Mouse (Mus musculus) heart, embryonic 11.5 days (tissue): ENCODE measurements at regions not wholly inside any gene's neighbourhood (a gene's known extent, or its start where the extent isn't known, plus 50 kb on each side); places are given as distances from the start of the nearest gene placed in this dataset.

Experiments used
- ATAC-seq: fragments of 200-750 bp; cut with Nextera tagmentation; replicated peaks from 2 replicates; pipeline ENCODE4 v1.8.0; 2017; ENCODE audit warnings: moderate library complexity; ENCODE audit not compliant: insufficient number of reproducible peaks, low FRiP score, low TSS enrichment
- H3K27ac ChIP-seq: fragments of 300-500 bp; sonication (generic); 2 replicates; pipeline ENCODE4 v1.5.1; 2014; ENCODE audit warnings: mild to moderate bottlenecking, low read depth, low read length
- H3K27me3 ChIP-seq: fragments of 300-500 bp; sonication (generic); 2 replicates; pipeline ENCODE4 v1.6.1; 2014; ENCODE audit warnings: mild to moderate bottlenecking, low read length, mixed read lengths; ENCODE audit not compliant: control insufficient read depth, insufficient read depth
- H3K36me3 ChIP-seq: fragments of 300-500 bp; sonication (generic); 2 replicates; pipeline ENCODE4 v1.6.1; 2014; ENCODE audit warnings: mild to moderate bottlenecking, low read length, moderate library complexity, mixed read lengths; ENCODE audit not compliant: control insufficient read depth, insufficient read depth
- H3K4me1 ChIP-seq: fragments of 300-500 bp; sonication (generic); 2 replicates; pipeline ENCODE4 v1.6.1; 2014; ENCODE audit warnings: low read length; ENCODE audit not compliant: control insufficient read depth, insufficient read depth
- H3K4me2 ChIP-seq: fragments of 300-500 bp; sonication (generic); 2 replicates; pipeline ENCODE4 v1.6.1; 2014; ENCODE audit warnings: mild to moderate bottlenecking, moderate library complexity
- H3K4me3 ChIP-seq: fragments of 300-500 bp; sonication (generic); 2 replicates; pipeline ENCODE4 v1.5.1; 2014; ENCODE audit warnings: low read depth, low read length
- H3K9ac ChIP-seq: fragments of 300-500 bp; sonication (generic); 2 replicates; pipeline ENCODE4 v1.6.1; 2014; ENCODE audit warnings: mild to moderate bottlenecking, low read depth, low read length, moderate library complexity
- H3K9me3 ChIP-seq: fragments of 300-500 bp; sonication (generic); replicated peaks from 2 replicates; pipeline ENCODE4 v1.6.1; 2016; ENCODE audit warnings: low read length; ENCODE audit not compliant: control insufficient read depth
- WGBS: fragments of 180-500 bp; shearing (Covaris S2); extraction: QIAGEN DNeasy Blood & Tissue Kit; methylation state at CpG from one replicate; pipeline ENCODE4 v1.1.7; 2014; ENCODE audit not compliant: insufficient replicate concordance; 5-methylcytosine and 5-hydroxymethylcytosine counted together

GRCm38 (mm10) chr6:106981232-106981631 lies 181.4 kb upstream of the Crbn start:
- no peaks in the 10 kb centered on the region for H3K36me3 ChIP-seq
- H3K27ac ChIP-seq = no peak overlapping the region
- 76% methylated on average over 1 of the region's 1 CpGs for WGBS
- no peak for ATAC-seq
- H3K9me3 ChIP-seq = no peaks in the 10 kb centered on the region
- no peak overlapping the region for H3K4me3 ChIP-seq
- H3K4me2 ChIP-seq = no peak overlapping the region
- H3K9ac ChIP-seq = no peak overlapping the region
- no peaks in the 10 kb centered on the region for H3K27me3 ChIP-seq
- H3K4me1 ChIP-seq = no peaks in the 10 kb centered on the region

- Histone ChIP-seq H3K4me2 (no peak overlapping the region), H3K4me3 (no peak overlapping the region), H3K9ac (no peak overlapping the region), H3K9me3 (no peaks in the 10 kb centered on the region), H3K4me1 (no peaks in the 10 kb centered on the region), H3K36me3 (no peaks in the 10 kb centered on the region), H3K27me3 (no peaks in the 10 kb centered on the region), H3K27ac (no peak overlapping the region)
- WGBS = 59% methylated on average over 4 of the region's 4 CpGs
- no peak for ATAC-seq
These were observed 185.4 kb upstream of the Crbn start for GRCm38 (mm10) chr6:106985132-106985801.

- no peaks in the 10 kb centered on the region for H3K27me3 ChIP-seq
- H3K4me3 ChIP-seq = no peak overlapping the region
- no peak for ATAC-seq
- WGBS = 80% methylated on average over 1 of the region's 1 CpGs
- H3K4me2 ChIP-seq = no peak overlapping the region
- no peaks in the 10 kb centered on the region for H3K4me1 ChIP-seq
- no peaks in the 10 kb centered on the region for H3K36me3 ChIP-seq
- H3K27ac ChIP-seq = no peak overlapping the region
- H3K9ac ChIP-seq = no peak overlapping the region
- H3K9me3 ChIP-seq = no peaks in the 10 kb centered on the region
These were observed 191.7 kb upstream of the Crbn start for GRCm38 (mm10) chr6:106991586-106991985.

- 81% methylated on average over 4 of the region's 4 CpGs for WGBS
- H3K4me2 ChIP-seq = no peak overlapping the region
- no peak for ATAC-seq
These were observed 204.7 kb upstream of the Crbn start for GRCm38 (mm10) chr6:107004406-107005120.

GRCm38 (mm10) chr6:107010785-107011184 lies 210.9 kb upstream of the Crbn start:
- H3K4me1 ChIP-seq = no peaks in the 10 kb centered on the region
- 76% methylated on average over 4 of the region's 4 CpGs for WGBS
- no peak overlapping the region for H3K4me2 ChIP-seq
- H3K27me3 ChIP-seq = no peaks in the 10 kb centered on the region
- H3K9me3 ChIP-seq = no peaks in the 10 kb centered on the region
- H3K4me3 ChIP-seq = no peak overlapping the region
- H3K27ac ChIP-seq = no peak overlapping the region
- ATAC-seq = no peak
- H3K9ac ChIP-seq = no peak overlapping the region
- no peaks in the 10 kb centered on the region for H3K36me3 ChIP-seq

More at GRCm38 (mm10) chr6:107004406-107005120, 204.7 kb upstream of the Crbn start:
- no peaks in the 10 kb centered on the region for H3K36me3 ChIP-seq
- H3K4me3 ChIP-seq = no peak overlapping the region
- no peak overlapping the region for H3K9ac ChIP-seq
- H3K27me3 ChIP-seq = no peaks in the 10 kb centered on the region
- no peaks in the 10 kb centered on the region for H3K4me1 ChIP-seq
- no peaks in the 10 kb centered on the region for H3K9me3 ChIP-seq
- no peak overlapping the region for H3K27ac ChIP-seq

- no peak overlapping the region for H3K9ac ChIP-seq
- no peaks in the 10 kb centered on the region for H3K36me3 ChIP-seq
- no peaks in the 10 kb centered on the region for H3K9me3 ChIP-seq
- WGBS = 48% methylated on average over 9 of the region's 9 CpGs
- no peak for ATAC-seq
- H3K4me2 ChIP-seq = peak overlapping the region; percentile 27
- H3K27ac ChIP-seq = no peak overlapping the region
- H3K4me1 ChIP-seq = no peaks in the 10 kb centered on the region
- no peak overlapping the region for H3K4me3 ChIP-seq
- H3K27me3 ChIP-seq = no peaks in the 10 kb centered on the region
These were observed 213.1 kb upstream of the Crbn start for GRCm38 (mm10) chr6:107012938-107013511.

- no peaks in the 10 kb centered on the region for H3K27me3 ChIP-seq
- no peak overlapping the region for H3K4me3 ChIP-seq
- no peaks in the 10 kb centered on the region for H3K4me1 ChIP-seq
- 77% methylated on average over 3 of the region's 3 CpGs for WGBS
- H3K9ac ChIP-seq = no peak overlapping the region
- H3K27ac ChIP-seq = no peak overlapping the region
- no peak for ATAC-seq
- H3K4me2 ChIP-seq = no peak overlapping the region
- no peaks in the 10 kb centered on the region for H3K36me3 ChIP-seq
- H3K9me3 ChIP-seq = no peaks in the 10 kb centered on the region
These were observed 219.2 kb upstream of the Crbn start for GRCm38 (mm10) chr6:107019126-107019525.

- Histone ChIP-seq H3K4me1 (no peaks in the 10 kb centered on the region), H3K9me3 (no peaks in the 10 kb centered on the region), H3K9ac (no peak overlapping the region), H3K4me2 (no peak overlapping the region), H3K27me3 (no peaks in the 10 kb centered on the region), H3K4me3 (no peak overlapping the region), H3K36me3 (no peaks in the 10 kb centered on the region), H3K27ac (no peak overlapping the region)
- WGBS = 66% methylated on average over 3 of the region's 3 CpGs
- ATAC-seq = no peak
These were observed 245.3 kb upstream of the Crbn start for GRCm38 (mm10) chr6:107045177-107045576.
